Mouse (Mus musculus): ENCODE data around the gene Nwd1.
A peak's percentile ranks its signal among the peaks of the same experiment; 100 is the strongest.

The Nwd1 gene

GRCm38 (mm10) chr8:72698349-72698926 lies 51.9 kb downstream of the Nwd1 start:
- no peak for DNase-seq (ENCODE audit: low read depth, low spot score)

- no peak for DNase-seq (ENCODE audit: low read depth, low spot score)
Observed at GRCm38 (mm10) chr8:72712569-72712968, 66.1 kb downstream of the Nwd1 start.

DNA sequence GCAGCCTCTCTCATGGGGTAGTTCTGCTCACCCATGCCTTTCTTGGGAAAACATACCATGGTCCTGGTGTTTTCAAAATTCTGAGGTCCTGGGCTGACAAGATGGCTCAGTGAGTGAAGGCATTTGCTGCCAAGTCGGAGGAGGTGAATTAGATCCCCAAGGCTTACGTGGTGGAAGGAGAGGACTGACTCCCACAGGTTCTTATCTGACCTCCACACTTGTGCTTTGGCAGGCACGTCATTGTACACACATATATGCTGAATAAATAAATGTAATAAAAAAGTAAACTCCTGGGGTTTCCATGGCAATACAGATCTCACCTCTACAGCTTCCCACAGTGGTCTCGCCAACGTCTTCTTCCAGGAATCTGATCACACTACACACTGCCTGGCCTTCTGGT lies 70.1 kb downstream of the Nwd1 start:
- no peak for DNase-seq (ENCODE audit: low read depth, low spot score)

GRCm38 (mm10) chr8:72720541-72720940 lies 74.0 kb downstream of the Nwd1 start:
- DNase-seq (ENCODE audit: low read depth, low spot score) = no peak

GRCm38 (mm10) chr8:72722769-72723650 lies 76.5 kb downstream of the Nwd1 start, which contains the start of gene Sin3b:
Gene Sin3b (plus strand): TSS chr8:72723285.
- peak; percentile 96 for DNase-seq (ENCODE audit: low read depth, low spot score)

GRCm38 (mm10) chr8:72723651-72724001 lies 77.1 kb downstream of the Nwd1 start:
- peak; percentile 15 for DNase-seq (ENCODE audit: low read depth, low spot score)

GRCm38 (mm10) chr8:72728636-72729035 lies 82.1 kb downstream of the Nwd1 start:
- DNase-seq (ENCODE audit: low read depth, low spot score) = no peak

GRCm38 (mm10) chr8:72735001-72735400 lies 88.5 kb downstream of the Nwd1 start:
- peak; percentile 67 for DNase-seq (ENCODE audit: low read depth, low spot score)

- no peak for DNase-seq (ENCODE audit: low read depth, low spot score)
Observed at GRCm38 (mm10) chr8:72736868-72737267, 90.4 kb downstream of the Nwd1 start.

DNA sequence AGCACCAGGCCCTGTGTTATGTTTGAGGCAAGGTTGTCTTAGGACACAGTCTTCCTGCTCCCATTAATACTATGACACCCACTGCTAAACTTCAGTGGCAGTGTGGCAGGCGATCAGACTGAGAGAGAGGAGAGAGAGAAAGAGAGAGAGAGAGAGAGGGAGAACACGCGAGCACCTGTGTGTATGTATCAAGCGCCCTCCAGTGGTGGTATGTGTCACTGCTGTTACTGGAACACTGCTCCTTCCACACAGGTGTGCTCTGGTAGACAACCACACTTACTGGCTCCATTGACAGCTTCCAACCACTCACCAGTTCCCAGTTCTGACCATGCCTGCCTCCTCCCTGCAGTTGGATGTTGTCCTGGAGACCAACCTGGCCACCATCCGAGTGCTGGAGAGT lies 99.5 kb downstream of the Nwd1 start:
- peak; percentile 77 for DNase-seq (ENCODE audit: low read depth, low spot score)

GRCm38 (mm10) chr8:72749846-72750245 lies 103.3 kb downstream of the Nwd1 start:
- DNase-seq (ENCODE audit: low read depth, low spot score) = no peak

GRCm38 (mm10) chr8:72750266-72750665 lies 103.8 kb downstream of the Nwd1 start:
- DNase-seq (ENCODE audit: low read depth, low spot score) = no peak

GRCm38 (mm10) chr8:72751126-72751525 lies 104.6 kb downstream of the Nwd1 start:
- DNase-seq (ENCODE audit: low read depth, low spot score) = no peak

- DNase-seq (ENCODE audit: low read depth, low spot score) = no peak
Observed at GRCm38 (mm10) chr8:72752289-72752688, 105.8 kb downstream of the Nwd1 start.

- DNase-seq (ENCODE audit: low read depth, low spot score) = no peak
Observed at GRCm38 (mm10) chr8:72753165-72753564, 106.7 kb downstream of the Nwd1 start.

- no peak for DNase-seq (ENCODE audit: low read depth, low spot score)
Observed at GRCm38 (mm10) chr8:72753781-72754180, 107.3 kb downstream of the Nwd1 start.

DNA sequence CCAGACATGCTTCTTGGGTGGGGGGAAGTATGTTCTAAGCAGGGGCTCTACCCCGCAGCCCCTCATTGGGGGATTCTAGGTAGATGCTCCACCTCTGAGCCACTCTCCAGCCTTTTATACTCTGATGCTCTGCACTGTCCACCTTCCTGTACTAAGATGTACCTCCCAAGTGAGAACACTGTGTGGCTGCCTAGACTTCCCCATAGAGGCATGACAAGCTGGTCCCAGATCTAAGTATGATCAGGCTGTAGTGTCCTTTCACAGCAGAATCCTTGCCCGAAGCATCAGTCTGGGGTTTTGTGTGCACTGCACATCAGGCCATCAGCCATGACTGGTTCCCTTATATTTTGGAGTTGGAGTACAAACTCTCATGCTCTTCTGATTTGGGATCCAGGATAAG lies 109.5 kb downstream of the Nwd1 start:
- DNase-seq (ENCODE audit: low read depth, low spot score) = no peak

DNA sequence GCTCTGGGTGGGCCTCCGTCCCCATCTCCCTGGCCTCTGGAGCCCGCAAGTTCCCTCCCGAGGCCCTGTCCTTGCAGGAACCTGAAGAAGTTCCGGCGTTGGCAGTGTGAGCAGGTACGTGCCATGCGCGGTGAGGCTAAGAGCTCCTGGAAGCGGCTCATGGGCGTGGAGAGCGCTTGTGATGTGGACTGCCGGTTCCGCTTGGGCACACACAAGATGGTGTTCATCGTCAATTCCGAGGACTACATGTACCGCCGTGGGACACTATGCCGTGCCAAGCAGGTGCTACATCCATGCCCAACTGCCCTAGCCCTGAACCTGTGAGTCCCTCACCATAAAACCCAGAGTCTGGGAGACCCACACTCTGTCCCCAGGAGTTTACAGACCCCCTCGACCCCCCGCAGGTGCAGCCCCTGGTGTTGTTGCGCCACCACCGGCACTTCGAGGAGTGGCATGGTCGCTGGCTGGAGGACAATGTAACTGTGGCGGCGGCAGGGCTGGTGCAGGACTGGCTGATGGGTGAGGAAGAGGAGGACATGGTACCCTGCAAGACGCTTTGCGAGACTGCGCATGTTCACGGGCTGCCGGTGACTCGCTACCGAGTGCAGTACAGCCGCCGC lies 110.4 kb downstream of the Nwd1 start:
- DNase-seq (ENCODE audit: low read depth, low spot score) = peak; percentile 0

DNA sequence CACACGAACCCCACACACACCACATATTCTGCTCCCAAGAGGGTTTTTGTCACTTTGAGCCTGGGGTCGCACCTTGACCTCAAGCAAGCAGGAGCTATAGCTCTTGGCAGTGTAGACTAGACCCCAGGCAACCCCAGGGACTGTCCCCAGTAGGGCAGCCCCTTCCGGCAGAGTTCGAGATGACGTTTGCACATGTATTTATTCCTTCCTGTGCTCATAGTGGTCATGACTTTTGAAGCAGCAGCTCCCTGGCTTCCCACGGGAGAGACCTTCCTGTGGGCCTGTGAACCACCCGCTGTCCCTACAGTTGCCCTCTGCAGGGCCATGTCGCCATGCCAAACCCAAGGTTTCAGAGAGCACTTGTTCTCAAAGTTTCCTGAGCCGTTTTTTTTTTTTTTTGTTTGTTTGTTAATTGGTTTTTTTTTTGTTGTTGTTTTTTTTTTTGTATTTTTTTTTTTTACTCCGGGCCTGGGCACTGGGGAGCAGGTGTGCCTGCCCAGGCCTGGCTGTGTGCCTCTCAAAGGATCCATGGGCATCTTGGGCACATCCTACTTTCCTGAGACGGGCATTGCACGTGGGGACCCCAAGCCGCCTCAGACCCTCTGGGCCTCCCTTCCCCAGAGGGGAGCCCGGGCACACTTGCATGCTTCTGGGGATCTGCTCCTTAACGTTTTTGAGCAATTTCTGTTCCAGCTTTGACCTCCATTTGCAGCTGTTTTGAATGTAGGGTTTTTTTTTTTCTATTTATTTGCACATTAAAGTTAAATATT lies 111.1 kb downstream of the Nwd1 start:
- peak; percentile 0 for DNase-seq (ENCODE audit: low read depth, low spot score)

- peak; percentile 8 for DNase-seq (ENCODE audit: low read depth, low spot score)
Observed at GRCm38 (mm10) chr8:72758310-72758709, 111.8 kb downstream of the Nwd1 start.

DNA sequence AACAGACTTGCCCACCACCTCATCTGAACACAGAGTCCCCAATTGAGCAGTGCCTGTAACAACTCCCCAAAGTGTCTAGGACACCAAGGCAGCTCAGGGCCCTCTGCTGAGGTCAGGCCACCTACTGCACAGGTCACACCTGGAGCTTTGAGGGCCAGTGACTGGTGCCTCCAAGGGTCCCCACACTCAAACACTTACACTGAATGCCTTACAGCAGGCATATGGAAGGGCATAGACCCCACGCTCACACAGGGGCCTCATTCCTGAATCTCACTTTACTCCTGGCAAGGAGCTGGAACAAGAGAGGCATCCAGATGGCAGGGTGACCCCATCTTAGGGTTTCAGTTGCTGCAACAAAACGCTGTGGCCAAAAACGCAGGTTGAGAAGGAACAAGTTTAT lies 113.7 kb downstream of the Nwd1 start:
- peak; percentile 0 for DNase-seq (ENCODE audit: low read depth, low spot score)
